Mouse (Mus musculus) ZHBTc4 (cell line): Measurements from ENCODE around the gene Slc2a8.
A peak's percentile ranks its signal among the peaks of the same experiment; 100 is the strongest.

Experiments used
- DNase-seq: peaks from one replicate; pipeline ENCODE4 v3.0.0-alpha.2; 2011; ENCODE audit warnings: low read depth, low spot score

Gene Slc2a8

GRCm38 (mm10) chr2:32928947-32929829 is 52.7 kb downstream of the Slc2a8 start:
- no peak for DNase-seq

- peak; percentile 92 for DNase-seq
Observed at GRCm38 (mm10) chr2:32928235-32928946, 53.5 kb downstream of the Slc2a8 start.

DNA sequence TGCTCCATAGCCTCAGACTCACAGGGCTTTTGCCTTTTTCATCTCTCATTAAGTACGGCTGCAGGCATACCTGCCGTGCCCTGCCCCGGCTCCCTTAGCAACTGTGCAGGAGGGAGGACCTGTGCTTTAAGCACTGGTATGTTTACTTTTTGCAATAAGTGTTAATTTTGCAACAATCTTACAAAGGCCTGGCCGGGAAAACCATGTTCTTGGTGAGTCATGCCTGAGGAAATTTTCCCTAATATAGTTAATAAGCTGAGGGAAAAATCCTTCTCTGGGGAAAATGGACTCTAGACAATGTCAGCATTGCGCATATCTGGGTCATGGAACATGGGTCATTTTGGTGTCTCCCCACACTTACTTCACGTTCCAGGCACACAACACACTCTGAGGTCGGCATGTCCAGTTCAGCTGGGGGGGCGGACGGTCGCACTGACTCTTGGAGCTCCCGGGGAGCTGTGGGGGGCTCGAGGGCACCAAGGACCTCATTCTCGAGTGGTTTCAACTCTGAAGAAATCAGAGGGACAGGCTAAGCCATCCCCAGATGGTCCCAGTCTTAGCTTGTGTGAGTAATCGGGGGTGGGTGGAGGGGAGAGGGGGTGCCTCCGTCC is 54.2 kb downstream of the Slc2a8 start:
- no peak for DNase-seq

DNA sequence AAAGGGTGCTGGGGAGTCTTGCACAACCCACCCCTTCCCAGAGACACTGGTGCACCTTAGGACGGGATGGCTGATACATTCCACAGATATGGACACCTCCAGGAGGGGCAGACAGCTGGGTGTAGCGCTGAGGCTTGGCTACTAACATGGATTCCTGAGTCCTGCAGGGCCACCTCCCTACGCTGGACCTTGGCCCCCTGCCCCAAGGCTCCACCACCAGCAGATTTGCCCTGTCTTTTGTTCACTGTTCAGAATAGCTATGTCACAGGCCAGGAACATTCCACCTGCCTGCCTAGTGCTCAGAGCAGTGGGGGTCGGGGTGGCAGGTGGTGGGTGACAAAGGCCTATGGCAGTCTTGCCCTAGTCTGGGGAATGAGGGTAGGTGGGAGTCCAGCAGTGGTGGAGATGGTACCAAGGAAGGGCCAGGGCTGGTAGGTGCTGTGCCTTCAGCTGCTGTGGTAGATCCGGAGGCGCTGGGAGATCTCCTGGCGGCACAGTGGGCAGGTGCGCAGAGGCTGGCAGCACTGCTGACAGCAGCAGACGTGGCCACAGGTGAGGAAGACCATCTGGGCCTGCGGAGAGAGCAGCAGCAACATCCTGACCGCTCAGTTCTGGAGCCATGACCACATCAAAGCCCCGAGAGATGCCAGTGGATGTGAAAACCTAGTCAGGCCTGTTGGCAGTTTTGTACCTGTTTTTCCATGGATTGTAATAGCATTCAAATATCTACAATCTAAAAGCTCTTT is 55.4 kb downstream of the Slc2a8 start:
- DNase-seq, result no peak

- peak; percentile 79 for DNase-seq
Observed at GRCm38 (mm10) chr2:32924306-32924844, 57.5 kb downstream of the Slc2a8 start.

DNA sequence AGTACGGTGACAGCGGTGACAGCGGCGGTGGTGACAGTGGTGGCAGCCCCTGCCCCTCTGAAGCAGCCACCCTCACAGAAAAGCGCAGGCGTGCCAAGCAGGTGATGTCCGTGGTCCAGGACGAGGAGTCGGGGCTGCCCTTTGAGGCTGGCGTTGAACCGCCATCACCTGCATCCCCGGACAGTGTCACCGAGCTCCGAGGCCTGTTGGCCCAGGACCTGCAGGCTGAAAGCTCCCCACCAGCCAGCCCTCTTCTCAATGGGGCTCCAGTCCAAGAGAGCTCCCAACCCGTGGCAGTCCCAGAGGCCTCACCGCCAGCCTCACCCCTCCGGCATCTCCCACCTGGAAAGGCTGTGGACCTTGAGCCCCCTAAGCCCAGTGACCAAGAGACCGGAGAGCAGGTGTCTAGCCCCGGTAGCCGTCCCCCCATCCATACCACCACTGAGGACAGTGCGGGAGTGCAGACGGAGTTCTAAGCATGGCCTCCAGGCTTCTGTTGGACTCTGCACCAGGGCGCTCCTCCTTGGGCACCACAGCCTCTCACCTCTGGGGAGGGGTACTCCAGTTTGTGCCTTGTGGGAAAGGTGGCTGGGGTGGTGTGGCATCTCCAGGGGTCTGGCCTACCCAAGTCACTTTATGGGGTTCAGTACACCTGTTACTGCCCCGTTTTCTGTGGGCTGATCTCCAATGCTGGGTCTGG is 58.2 kb downstream of the Slc2a8 start:
- no peak for DNase-seq
